Mouse (Mus musculus) 3T3-L1 (cell line): ENCODE data around the gene Cd79b.
A peak's percentile ranks its signal among the peaks of the same experiment; 100 is the strongest.

ENCODE experiments used
- DNase-seq: peaks from one replicate; pipeline ENCODE4 v3.0.0-alpha.2; 2015; ENCODE audit warnings: low read depth, low spot score

The Cd79b gene

DNA sequence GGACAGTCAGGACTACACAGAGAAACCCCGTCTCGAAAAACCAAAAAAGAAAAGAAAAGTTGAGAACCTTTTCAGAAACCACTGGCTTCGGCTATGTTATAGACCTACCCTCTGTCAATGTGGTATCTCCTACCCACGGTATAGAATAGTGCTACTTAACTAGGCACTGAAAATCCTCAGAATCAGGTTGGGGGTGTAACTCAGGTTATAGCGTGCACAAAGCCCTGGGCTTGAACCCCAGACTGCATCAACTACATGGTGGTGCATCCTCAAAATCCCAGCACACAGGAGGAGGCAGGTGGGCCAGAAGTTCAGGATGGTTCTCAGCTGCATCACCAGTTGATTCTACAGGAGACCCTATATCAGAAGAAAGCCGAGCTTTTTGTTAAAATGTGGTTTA, 40.8 kb downstream of the Cd79b start:
- no peak for DNase-seq

DNA sequence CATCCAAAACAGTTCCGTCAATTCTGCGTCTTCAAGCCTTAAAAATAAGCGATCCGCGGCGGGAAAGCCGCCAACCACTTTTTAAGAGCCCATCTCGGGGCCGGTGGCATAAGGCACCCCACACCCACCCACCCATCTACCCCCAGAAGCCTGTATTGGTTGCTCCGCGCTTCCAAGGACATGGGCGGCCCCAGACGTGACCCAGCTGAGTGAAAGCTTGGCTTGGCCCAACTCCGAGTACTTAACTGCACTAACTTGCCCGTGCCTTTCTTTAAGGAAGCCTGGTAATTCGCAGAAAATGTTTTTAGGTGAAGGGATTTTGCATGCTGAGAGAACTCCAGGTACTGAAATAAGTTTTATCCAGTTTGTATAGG, 41.3 kb downstream of the Cd79b start:
- DNase-seq, result no peak

DNA sequence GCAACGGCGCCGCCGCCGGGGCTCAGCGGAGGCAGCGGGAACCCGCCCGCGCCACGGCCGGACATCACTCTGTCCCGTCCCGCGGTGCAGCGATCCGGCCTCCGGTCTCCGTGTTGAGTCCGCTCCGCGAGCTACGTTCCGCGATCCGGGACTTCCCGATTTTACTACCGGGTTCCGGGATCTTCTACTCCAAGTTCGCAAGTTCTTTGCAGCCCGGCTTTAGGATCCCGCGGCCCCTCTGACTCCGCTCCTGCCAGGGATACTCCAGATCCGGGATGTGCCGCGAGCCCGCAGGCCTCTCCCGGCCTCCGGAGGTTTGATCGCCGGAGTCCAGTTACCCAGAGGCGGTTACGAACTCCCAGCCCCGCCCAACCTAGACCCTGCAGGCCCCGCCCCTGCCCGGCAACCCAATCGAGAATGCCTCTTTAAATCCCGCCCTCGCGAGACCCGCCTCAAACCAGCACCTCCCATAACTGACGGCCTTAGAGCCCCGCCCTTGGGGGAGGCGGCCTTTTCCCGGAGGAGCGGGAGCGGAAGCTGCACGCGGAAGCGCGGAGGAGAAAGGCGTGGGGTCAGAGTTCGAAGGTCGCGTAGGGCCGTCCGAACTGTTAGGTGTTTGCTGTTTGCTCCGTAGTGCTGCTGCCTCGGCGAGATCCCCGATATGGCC, 41.8 kb downstream of the Cd79b start, which contains the start of gene Smarcd2:
TSS of gene Smarcd2 (minus strand) at position 329 of the 667 bp plus-strand sequence.
- peak; percentile 98 for DNase-seq

DNA sequence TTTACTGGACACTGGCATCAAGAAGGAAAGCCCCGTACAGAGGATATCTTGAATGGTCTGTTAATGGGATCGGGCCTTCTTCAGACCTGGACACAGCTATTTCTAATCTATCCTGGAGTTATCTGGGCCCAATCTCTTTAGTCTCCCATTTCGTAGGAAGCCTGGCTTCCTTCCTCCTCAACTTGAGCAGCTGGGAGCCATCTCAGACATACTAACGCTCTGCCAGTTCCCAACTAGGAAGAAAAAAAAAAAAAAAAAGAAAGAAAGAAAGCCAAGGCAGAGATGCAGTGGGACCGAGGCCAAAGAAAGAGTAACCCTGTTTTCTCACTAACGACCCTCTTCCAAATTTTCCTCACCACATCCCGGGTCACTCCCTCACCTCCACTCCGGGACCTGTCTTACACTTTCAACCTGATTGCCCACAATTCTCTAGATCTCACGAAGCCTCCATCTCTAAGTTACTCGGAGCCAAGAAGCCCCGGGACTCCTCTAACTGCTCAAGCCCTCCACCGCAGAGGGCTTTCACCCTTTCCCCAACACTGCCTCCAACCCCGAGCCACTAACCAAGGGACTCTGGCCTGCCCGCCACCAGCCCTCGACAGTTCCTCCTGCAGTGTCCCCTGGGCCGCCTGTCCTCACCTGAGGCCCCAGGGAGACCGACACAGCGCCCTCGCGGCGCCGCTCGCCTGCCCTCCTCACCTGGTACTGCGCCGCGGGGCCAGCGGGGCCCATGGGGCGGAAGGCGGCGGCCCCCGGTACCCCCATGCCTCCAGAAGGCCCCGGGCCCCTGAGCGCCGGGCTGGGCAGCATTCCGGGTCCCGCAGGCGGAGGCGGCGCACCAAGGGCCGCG, 42.5 kb downstream of the Cd79b start:
- peak; percentile 45 for DNase-seq

DNA sequence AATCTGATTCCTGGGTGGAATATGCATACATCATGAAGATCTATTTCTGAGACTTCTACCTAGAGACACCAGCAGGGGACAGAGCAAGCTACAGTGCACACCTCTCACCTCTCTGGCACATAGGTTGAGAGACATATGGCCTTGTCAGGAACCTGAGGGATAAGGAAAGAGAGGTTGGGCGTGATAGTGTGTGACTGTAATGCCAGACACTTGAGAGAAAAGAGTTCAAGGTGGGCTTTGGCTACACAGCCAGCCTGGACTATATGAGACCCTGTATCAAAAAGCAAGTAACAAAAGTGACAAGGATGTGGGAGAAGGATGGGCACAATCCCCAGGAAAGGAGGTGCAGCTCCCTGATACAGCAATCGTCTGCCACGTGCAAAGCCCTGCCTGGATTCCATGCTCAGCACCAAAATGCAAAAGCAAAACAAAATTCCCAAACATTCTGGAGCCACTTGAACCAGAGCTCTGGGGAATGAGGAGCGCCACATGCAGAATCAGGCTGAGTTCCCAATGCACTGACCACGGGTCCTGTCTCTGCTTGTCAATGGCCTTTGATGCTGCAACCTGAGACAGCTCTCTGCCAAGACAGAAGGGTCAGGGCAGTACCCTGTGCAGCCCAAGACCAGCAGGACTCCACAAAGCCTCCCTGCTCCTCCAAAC, 43.3 kb downstream of the Cd79b start:
- peak; percentile 19 for DNase-seq

DNA sequence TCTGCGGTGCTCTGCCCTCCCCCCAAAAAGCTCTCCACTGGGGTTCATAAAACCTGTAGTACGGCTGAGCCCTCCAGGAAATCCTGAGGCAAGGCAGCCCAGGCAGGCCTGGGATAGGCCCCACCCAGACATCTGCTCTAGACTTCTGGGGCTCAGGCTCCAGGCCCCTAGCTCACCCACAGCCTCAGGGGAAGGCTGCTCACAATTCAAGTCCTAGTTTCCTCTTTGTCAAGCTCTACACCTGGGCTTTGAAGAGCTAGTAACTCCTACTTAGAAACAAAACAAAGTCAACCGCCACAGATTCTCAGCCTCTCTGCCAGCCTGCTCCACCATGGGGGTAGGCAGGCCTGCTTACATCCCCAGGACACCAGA, 45.5 kb downstream of the Cd79b start:
- DNase-seq, result peak; percentile 56

DNA sequence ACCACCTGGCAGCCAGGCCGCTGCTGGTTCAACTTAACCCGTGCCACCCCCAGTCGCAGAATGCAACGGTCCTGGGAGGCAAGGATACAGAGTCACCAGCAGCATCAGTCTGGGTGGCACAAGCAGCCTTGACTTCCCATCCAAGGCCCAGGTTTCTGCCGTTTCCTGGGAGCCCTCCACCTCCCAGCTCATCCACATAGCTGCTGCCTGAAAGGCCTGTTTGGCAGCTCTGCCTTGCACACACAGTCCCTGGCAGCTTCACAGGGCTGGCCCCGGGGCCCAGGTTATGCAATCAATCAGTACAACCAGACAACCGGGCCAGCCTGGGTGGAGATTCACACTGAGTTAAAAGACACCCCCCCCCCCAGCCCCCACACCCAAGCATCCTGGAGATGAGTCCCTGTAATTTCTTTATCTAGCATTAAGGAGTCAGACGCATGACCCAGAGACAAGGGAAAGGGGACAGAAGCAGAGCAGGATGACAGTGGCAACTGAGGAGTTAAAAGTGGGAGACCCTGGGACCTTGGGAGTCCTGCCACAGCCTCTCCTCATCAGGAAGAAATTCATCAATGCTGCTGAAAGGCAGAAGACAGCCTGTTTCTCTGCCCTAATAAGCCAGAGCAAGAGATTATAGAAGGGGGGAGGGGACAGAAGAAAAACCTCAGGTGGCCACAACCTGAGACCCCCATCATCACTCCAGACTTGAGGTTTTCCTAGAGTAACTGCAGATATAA, 46.1 kb downstream of the Cd79b start:
- DNase-seq, result peak; percentile 77

DNA sequence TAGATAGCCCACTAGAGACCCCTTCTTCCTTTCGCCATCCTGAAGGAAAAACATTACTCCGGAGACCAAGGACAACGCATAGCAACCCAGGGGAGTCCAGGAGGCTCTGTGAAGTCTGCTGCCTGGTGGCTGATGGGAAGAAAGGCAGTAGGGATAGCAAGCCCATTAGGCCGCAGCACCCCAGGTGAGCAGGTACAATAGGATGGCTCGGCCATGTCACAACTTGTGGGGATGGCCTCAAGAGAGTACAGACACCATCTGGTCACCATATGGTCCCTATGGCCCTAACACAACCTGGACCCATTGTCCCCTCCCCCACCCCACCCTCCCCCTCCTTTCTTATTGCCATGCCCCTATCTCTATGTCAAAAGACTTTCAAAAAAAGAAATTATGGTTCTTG, 46.7 kb downstream of the Cd79b start:
- DNase-seq, result no peak

DNA sequence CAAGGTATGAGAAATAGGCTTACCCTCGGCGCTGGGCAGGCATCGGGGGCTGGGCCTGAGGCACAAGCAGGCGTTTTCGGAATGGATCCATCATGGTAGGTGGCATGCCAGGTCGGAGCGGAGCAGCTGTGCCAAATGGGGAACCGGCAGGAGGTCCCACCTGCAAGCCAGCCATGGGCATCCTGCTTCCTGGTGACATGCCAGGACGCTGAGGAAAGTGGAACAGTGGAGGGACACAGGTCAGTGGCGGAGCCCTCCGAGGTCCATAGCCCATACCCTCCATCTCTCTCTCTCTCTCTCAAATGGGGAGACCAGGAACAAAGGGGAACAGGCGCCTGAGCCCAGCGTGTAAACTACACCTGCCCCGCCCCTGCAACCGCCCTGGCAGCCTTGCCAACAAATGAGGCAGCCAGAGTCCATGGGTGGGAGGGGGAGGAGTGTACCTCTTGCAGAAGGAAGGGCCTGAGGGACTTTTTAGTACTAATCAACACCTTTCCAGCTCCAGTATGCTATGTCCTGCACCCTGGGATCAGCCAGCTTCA, 47.2 kb downstream of the Cd79b start:
- DNase-seq, result no peak

DNA sequence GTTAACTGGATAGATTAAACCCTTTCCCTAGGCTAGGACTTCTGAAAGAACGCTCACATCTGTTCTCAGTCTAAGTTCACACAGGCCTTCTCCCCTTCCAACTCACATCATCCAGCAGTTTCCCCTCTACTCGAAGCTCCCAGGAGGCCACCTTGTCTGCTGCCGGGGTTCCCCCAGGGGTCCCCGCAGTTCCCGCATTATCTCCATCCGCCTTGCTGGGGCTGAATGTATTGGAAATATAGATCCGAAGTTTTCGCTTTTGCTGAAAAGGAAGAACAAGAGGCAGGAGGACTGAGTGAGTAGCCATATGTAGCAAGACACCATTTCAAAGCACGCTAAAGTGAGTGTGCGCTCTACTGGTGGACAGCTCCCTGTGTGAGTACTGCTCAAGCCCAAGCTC, 48.1 kb downstream of the Cd79b start:
- DNase-seq, result no peak

DNA sequence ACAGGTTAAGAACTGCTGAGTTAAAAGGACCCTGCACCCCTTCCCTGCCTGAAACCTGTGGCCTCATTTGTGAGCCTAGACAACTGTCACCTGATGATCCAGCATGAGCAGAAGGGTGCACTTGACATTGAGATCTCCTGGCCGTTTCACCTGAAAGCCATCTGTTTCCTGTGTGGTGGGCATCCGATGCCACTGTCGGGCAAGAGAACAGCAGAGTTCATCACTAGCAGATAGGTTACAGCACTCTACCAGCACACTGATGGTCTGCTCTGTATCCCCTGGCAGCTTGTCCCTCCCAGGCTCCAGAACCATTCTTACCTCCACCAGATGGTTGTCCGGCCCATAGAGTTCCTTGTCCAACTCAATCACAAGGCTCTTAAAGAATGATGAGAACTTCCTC, 49.0 kb downstream of the Cd79b start:
- DNase-seq, result no peak

DNA sequence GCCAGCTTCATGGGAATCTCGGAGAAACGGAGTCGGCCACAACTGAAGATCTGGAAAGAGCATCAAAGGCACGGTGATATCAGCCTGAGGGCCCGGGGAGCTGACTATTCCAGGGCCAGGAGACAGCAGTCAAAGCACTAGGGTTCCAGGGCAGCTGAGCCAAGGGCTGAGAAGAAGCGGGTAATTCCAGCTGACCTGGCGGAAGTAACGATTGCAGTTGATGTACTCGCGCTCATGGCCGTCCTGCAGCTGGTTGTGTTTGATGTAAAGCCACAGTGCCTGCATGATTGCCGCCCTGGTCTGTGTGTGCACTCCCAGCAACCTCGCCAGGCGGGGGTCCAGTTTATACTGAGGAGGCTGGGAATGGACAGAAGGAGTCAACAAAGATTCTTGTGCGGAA, 49.6 kb downstream of the Cd79b start:
- DNase-seq, result no peak

DNA sequence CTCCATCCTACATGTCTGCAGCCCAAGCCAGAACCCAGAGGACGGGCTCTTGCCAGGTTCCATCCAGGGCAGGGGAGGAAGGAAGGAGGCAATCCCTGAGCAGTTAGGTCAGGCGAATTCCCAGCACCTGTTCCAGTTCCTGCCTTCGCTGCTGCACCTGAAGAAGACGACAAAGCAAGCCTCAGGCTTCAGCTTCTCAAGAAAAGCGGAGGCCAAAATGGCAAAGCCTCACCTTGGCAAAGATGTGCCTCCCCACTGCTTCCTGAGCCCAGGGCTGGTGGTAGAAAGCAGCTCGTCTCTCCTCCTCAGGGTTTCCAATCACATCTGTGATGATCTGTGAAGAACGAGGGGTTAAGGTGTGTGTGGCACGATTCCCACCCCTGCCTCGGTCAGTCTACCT, 50.6 kb downstream of the Cd79b start:
- no peak for DNase-seq
